ENCODE assay signal across 9 mouse cellular contexts in genomic region chr2:92947981-92948698, GRCm38 (mm10). TPM values are rescaled to one million over a fixed set of nuclear protein-coding genes. Genes with fewer than 3 reads are reported as not detected.
DNase-seq lines count a peak whose midpoint lies in the region; ATAC-seq lines count a peak whose summit lies in the region.
"Had no signal": no experiment of that assay in that cellular context is flagged by ENCODE, and none has a peak within 500 bp of the region (broad histone marks: within the 10 kb centered on the region; RNA-seq: fewer than 3 reads in every experiment).

No protein-coding gene starts in this region.

- ATAC-seq in intestine, embryonic 15.5 days = peak; percentile 39; the same call in 1 of the 2 replicates
- ATAC-seq in intestine, embryonic 16.5 days = no peak
- no peak for ATAC-seq in embryonic facial prominence, embryonic 13.5 days (ENCODE audit: insufficient number of reproducible peaks, insufficient read depth, low FRiP score, low TSS enrichment, low read depth)
- peak; percentile 73 for ATAC-seq in hindbrain, embryonic 16.5 days
- no peak for ATAC-seq in erythroid progenitor cell, adult 5-6 weeks (replicated peaks; ENCODE audit: low FRiP score, poor library complexity, severe bottlenecking)

- 6% methylated on average over 12 of the region's 12 CpGs for WGBS in intestine, embryonic 15.5 days
- WGBS in intestine, embryonic 16.5 days = 11% methylated on average over 12 of the region's 12 CpGs
- WGBS in embryonic facial prominence, embryonic 13.5 days = 6% methylated on average over 12 of the region's 12 CpGs
- WGBS in hindbrain, embryonic 16.5 days = 3% methylated on average over 12 of the region's 12 CpGs

- H3K27ac ChIP-seq in intestine, embryonic 15.5 days = no peak overlapping the region
- H3K27ac ChIP-seq in intestine, embryonic 16.5 days (ENCODE audit: low read length) = no peak overlapping the region
- H3K27ac ChIP-seq in embryonic facial prominence, embryonic 13.5 days = peak overlapping the region; percentile 13; the same call in 1 of the 2 replicates
- H3K27ac ChIP-seq in hindbrain, embryonic 16.5 days (ENCODE audit: low read depth, low read length) = peak overlapping the region; percentile 9; the same call in 1 of the 2 replicates
- H3K27ac ChIP-seq: midbrain, embryonic 12.5 days had no signal

- H3K9me3 ChIP-seq in intestine, embryonic 15.5 days = no peaks in the 10 kb centered on the region
- no peaks in the 10 kb centered on the region for H3K9me3 ChIP-seq in intestine, embryonic 16.5 days (ENCODE audit: control insufficient read depth, low read length)
- no peaks in the 10 kb centered on the region for H3K9me3 ChIP-seq in embryonic facial prominence, embryonic 13.5 days
- H3K9me3 ChIP-seq in hindbrain, embryonic 16.5 days (ENCODE audit: control insufficient read depth, low read length) = no peaks in the 10 kb centered on the region
- H3K9me3 ChIP-seq: midbrain, embryonic 12.5 days had no signal

- peak; percentile 56 for DNase-seq in NIH3T3 (ENCODE audit: low read depth)
- DNase-seq in retina, postnatal 7 days (ENCODE audit: low read depth, low spot score) = peak; percentile 9
- no peak for DNase-seq in ovary, postnatal 14 days (ENCODE audit: low spot score)

- H3K9ac ChIP-seq in intestine, embryonic 15.5 days = no peak overlapping the region
- no peak overlapping the region for H3K9ac ChIP-seq in intestine, embryonic 16.5 days (ENCODE audit: low read depth, low read length)
- peak overlapping the region; percentile 28; the same call in 1 of the 2 replicates for H3K9ac ChIP-seq in embryonic facial prominence, embryonic 13.5 days
- H3K9ac ChIP-seq in hindbrain, embryonic 16.5 days (ENCODE audit: low read depth, low read length) = no peak overlapping the region
- H3K9ac ChIP-seq: midbrain, embryonic 12.5 days had no signal

- no peaks in the 10 kb centered on the region for H3K27me3 ChIP-seq in intestine, embryonic 15.5 days (replicated peaks)
- no peaks in the 10 kb centered on the region for H3K27me3 ChIP-seq in intestine, embryonic 16.5 days (replicated peaks; ENCODE audit: control insufficient read depth, insufficient read depth, low read length)
- H3K27me3 ChIP-seq in embryonic facial prominence, embryonic 13.5 days = no peaks in the 10 kb centered on the region; the same call in 1 of the 2 replicates
- no peaks in the 10 kb centered on the region for H3K27me3 ChIP-seq in hindbrain, embryonic 16.5 days (replicated peaks; ENCODE audit: control insufficient read depth, insufficient read depth, low read length)

- peaks cover 12% of the 10 kb centered on the region for H3K4me1 ChIP-seq in intestine, embryonic 15.5 days (replicated peaks)
- H3K4me1 ChIP-seq in intestine, embryonic 16.5 days (ENCODE audit: control insufficient read depth, insufficient read depth, low read length) = 0 out of 2 replicates have a peak, but pooled peaks cover 5% of the 10 kb centered on the region
- peaks cover 21% of the 10 kb centered on the region for H3K4me1 ChIP-seq in embryonic facial prominence, embryonic 13.5 days
- H3K4me1 ChIP-seq in hindbrain, embryonic 16.5 days (ENCODE audit: control insufficient read depth, insufficient read depth, low read depth, low read length) = peaks cover 14% of the 10 kb centered on the region

- no peaks in the 10 kb centered on the region for H3K36me3 ChIP-seq in intestine, embryonic 15.5 days
- H3K36me3 ChIP-seq in intestine, embryonic 16.5 days (ENCODE audit: control insufficient read depth, insufficient read depth, low read length) = no peaks in the 10 kb centered on the region
- H3K36me3 ChIP-seq in embryonic facial prominence, embryonic 13.5 days = no peaks in the 10 kb centered on the region
- no peaks in the 10 kb centered on the region; the same call in 1 of the 2 replicates for H3K36me3 ChIP-seq in hindbrain, embryonic 16.5 days (ENCODE audit: control insufficient read depth, insufficient read depth, low read length)
- H3K36me3 ChIP-seq: midbrain, embryonic 12.5 days had no signal

- no peak overlapping the region for H3K4me3 ChIP-seq in intestine, embryonic 15.5 days (replicated peaks)
- no peak overlapping the region for H3K4me3 ChIP-seq in intestine, embryonic 16.5 days (ENCODE audit: low read length)
- H3K4me3 ChIP-seq in embryonic facial prominence, embryonic 13.5 days = no peak overlapping the region
- H3K4me3 ChIP-seq in hindbrain, embryonic 16.5 days (ENCODE audit: low read length) = no peak overlapping the region
- H3K4me3 ChIP-seq: midbrain, embryonic 12.5 days had no signal

- H3K4me2 ChIP-seq in intestine, embryonic 15.5 days (replicated peaks) = no peak overlapping the region
- H3K4me2 ChIP-seq in intestine, embryonic 16.5 days (ENCODE audit: low read depth, low read length) = no peak overlapping the region
- peak overlapping the region; percentile 41 for H3K4me2 ChIP-seq in embryonic facial prominence, embryonic 13.5 days
- peak overlapping the region; percentile 0; the same call in 1 of the 2 replicates for H3K4me2 ChIP-seq in hindbrain, embryonic 16.5 days (ENCODE audit: low read length)
- H3K4me2 ChIP-seq: midbrain, embryonic 12.5 days had no signal

RNA-seq across cellular contexts. Expression of gene Syt13, which starts 33.2 kb away (rescaled TPM):
- 6.4 and 6.6 TPM in 2 replicates for polyA plus RNA-seq in intestine, embryonic 15.5 days (2015; fragmentation: Nextera tagmentation; extraction: Ambion mirVana)
- 5.4 and 6.9 TPM in 2 replicates for polyA plus RNA-seq in intestine, embryonic 16.5 days (2015; fragmentation: Nextera tagmentation; extraction: Ambion mirVana)
- polyA plus RNA-seq in embryonic facial prominence, embryonic 13.5 days (2015; fragmentation: Nextera tagmentation; extraction: Ambion mirVana) = 4.2 and 5.4 TPM in 2 replicates
- polyA plus RNA-seq in hindbrain, embryonic 16.5 days (2015; fragmentation: Nextera tagmentation; extraction: Ambion mirVana) = 61.7 and 66.6 TPM in 2 replicates
- not detected in 2 replicates for total RNA-seq in erythroid progenitor cell, adult 5-6 weeks (2015; ENCODE audit: low replicate concordance)
- total RNA-seq in erythroid progenitor cell, adult 5-6 weeks (2017; ENCODE audit: low replicate concordance) = not detected in 2 replicates

Comparison
In these comparisons a context has a peak if more than half of its experiments do, and no peak if none do; other contexts are left out.
1. ATAC-seq: peak in intestine, embryonic 15.5 days (single experiment) and hindbrain, embryonic 16.5 days (single experiment); none in intestine, embryonic 16.5 days (single experiment), embryonic facial prominence, embryonic 13.5 days (single experiment) and erythroid progenitor cell, adult 5-6 weeks (single experiment).
2. H3K27ac ChIP-seq: peak in embryonic facial prominence, embryonic 13.5 days (single experiment) and hindbrain, embryonic 16.5 days (single experiment); none in intestine, embryonic 15.5 days (single experiment) and intestine, embryonic 16.5 days (single experiment).
3. H3K4me2 ChIP-seq: peak in embryonic facial prominence, embryonic 13.5 days (single experiment) and hindbrain, embryonic 16.5 days (single experiment); none in intestine, embryonic 15.5 days (single experiment) and intestine, embryonic 16.5 days (single experiment).